Mouse (Mus musculus) embryo, embryonic 11.5 days (tissue): ENCODE measurements at regions not wholly inside any gene's neighbourhood (a gene's known extent, or its start where the extent isn't known, plus 50 kb on each side); places are given as distances from the start of the nearest gene placed in this dataset.

Source experiments
- DNase-seq: peaks from one replicate; pipeline ENCODE4 v3.0.0-alpha.2; 2012; ENCODE audit warnings: low read depth, low spot score

DNA sequence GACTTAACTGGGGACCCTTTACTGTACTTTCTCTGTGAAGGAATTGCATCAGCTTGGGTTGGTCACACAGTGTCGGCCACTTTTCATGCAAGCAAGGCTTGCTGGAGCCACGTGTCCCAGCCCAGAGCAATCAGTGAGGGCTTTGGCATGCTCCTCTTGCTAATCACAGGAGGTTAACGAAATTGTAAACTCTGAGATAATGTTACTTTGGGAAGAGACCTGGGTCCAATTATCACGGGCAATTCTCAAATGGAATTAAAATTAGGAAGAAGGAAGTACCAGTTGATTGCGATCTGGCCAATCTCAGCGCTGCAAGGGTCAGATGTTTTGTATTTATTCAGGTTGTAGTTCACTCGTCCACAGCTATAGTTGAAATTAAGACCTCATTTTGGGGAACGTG is 153.2 kb downstream of the Dusp6 start:
- no peak for DNase-seq

- DNase-seq: no peak
Measured at GRCm38 (mm10) chr10:99416896-99417479, 154.0 kb downstream of the Dusp6 start.

- DNase-seq: no peak
Measured at GRCm38 (mm10) chr10:99417591-99417990, 154.6 kb downstream of the Dusp6 start.

- no peak for DNase-seq
Measured at GRCm38 (mm10) chr10:99418497-99418896, 155.5 kb downstream of the Dusp6 start.

DNA sequence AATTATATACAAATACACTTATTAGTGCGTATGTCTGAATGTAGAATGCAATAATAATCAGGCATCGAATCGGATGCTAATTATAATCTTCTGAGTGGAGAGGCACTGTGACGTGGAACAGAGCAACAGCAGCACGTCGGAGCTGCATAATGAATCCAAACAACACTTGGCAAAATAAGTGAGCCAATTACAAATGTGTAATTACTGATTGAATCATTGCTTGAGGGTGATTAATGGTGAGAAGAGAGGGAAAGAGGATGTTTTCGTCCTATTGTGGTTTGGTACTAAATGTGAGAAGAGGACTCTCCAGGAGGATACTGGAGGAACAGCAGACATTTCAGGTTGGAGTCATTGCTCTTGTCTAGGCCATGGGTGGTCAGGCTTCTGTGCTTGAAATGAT is 156.5 kb downstream of the Dusp6 start:
- no peak for DNase-seq

GRCm38 (mm10) chr10:99423406-99423805 is 160.4 kb downstream of the Dusp6 start:
- DNase-seq: no peak

DNA sequence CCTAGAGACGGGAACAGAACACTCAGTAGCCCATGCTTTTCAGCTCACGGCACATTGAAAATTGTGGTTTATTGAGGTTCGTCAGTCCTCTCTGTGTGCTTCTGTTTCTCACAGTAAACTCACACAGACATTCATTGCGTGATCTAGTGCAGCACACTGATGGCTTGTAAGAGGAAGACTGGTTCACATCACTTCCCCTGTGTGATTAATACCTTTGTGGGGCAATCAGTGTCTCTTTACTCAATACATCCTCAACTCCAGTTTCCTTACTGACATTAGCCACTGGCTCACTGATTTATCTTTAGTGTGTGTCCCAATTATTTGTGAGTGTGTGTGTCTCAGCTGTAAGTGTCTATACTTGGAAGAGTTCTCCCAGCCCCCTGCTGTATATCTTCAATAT is 162.2 kb downstream of the Dusp6 start:
- DNase-seq: no peak

- DNase-seq: no peak
Measured at GRCm38 (mm10) chr10:99430175-99430574, 167.1 kb downstream of the Dusp6 start.

DNA sequence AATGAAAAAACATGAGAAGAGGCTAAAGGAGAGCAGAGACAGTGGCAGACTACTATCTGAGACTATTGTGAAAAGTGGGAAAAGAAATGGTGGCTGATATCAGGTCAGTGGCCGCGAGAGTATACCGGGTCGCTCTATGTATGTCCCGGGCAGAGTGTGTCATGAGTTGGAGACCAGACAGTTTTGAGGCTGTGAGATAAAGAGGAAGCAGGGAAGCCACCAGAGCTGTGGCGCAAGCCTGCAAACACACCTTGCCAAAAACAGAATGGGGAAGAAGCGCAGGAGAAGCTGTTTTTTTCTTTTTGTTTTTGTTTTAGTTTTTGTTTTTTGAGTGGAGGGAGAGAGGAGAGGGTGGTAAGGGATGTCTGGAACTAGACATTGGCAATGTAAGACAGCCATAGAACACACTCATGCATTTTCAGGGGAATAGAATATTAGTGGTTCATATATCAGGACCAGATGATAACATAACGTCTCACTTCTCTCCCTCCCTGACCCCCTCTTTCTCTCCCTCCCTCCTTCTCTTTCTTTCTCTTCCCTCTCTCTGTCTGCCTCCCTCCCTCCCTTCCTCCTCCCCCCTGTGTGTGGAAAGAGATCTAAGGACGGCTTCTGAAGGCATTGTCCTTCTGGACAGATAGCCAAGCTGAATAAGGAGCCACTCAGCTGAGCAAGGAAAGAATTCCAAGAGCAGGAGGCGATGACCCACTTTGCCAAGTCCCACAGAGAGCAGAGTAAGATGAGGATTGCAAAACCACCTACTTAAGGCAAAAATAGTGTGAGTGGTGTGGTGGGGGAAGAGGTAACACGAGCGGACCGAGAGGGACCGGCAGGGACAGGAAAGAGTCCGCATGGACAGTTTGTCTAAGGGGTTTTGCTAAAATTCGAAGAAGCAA is 167.9 kb downstream of the Dusp6 start:
- DNase-seq: no peak

DNA sequence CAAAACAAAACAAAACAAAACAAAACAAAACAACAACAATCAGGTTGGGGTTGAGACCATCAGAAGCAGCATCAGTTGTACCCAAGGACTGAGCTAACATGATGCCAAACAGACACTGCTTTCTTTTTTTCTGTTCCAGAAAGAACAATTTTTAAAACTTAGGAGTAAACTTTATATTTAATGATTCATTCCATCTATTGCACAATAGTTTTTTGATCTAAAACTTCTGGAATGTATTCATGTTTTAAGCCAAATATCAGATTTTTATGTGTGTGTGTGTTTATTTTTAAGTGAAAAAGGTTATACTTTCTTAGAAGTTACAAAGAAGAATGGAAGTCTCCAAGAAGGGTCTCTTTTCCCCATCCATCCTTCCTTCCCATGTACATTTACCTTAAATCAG is 174.0 kb downstream of the Dusp6 start:
- DNase-seq: no peak

DNA sequence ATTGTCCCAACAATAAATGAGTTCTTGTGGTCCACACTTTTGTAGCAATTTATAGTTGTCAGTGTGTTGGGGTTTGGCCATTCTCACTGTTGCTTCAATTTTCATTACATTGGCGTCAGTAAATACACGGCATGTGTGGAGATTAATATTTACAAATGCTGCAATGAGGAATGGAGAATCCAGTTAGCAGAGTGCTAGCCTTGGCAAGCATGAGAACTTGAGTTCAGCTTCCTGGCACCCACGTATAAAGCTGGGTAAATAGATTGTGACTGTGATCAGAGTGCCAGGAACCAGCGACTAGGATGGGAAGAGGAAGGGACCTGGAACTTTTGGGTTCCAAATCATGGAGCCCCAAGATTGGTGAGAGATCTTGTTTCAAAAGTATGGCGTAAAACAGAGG is 177.1 kb downstream of the Dusp6 start:
- DNase-seq: no peak

DNA sequence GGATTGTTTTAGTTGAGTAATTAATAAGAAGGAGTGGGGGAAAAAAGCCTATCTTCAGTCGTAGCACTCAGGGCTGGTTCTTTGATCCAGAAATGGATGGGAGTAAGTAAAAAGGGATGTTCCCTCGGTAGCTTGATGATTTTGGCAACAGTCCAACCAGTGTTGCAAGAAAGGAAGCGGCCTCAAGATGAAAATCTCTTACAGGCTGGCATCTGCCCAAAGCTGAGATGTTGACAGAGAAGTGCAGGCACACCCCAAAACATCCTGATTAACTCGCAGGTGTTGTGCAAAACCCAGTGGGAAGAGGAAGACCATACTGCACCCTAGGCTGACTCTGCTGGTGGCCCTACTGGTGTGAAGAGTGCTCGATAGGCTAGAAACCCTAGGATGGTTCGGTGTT is 178.0 kb downstream of the Dusp6 start:
- DNase-seq: no peak

GRCm38 (mm10) chr10:99441931-99442330 is 178.9 kb downstream of the Dusp6 start:
- no peak for DNase-seq

- no peak for DNase-seq
Measured at GRCm38 (mm10) chr10:99443453-99444170, 180.6 kb downstream of the Dusp6 start.

DNA sequence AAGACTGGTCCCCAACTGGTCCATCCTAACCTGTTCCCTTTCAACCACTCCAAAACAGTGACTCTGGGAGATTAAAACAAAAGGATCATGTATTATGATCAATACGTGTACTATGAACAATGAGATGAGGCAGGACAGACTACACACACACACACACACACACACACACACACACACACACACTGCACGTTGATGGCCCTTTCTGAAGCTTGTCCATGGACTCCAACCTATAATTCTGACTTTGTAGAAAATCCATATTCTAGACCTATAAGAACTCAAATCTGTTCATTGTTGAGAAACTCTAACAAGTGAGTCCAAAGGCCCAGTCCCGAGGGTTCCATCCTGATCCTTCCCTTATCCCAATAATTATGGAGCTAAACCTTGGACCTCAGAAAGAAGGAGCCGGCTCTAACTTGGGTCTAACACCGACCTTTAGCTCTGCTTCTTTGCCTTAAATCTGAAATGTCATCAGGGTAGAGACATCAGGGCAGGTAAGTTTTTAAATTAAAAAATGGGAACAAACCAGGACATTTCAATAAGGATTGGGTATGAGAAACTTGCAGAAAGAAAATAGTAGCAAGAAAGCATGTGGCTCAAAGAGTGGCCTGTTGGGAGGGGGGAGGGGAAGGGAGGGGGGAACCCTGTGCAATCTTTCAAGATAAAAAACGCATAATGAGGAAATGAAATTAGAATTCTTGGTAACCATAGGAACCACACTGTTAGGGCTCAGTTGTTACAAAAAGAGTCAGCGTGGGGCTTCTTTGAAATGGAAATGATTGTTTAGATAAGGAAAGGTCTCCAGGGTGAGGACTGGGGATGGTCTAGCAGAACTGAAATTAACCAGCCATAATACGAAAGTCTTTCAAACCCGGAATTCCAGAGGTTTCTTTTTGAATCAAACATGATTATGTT is 187.9 kb downstream of the Dusp6 start:
- no peak for DNase-seq

- DNase-seq: no peak
Measured at GRCm38 (mm10) chr10:99451639-99452417, 188.8 kb downstream of the Dusp6 start.

DNA sequence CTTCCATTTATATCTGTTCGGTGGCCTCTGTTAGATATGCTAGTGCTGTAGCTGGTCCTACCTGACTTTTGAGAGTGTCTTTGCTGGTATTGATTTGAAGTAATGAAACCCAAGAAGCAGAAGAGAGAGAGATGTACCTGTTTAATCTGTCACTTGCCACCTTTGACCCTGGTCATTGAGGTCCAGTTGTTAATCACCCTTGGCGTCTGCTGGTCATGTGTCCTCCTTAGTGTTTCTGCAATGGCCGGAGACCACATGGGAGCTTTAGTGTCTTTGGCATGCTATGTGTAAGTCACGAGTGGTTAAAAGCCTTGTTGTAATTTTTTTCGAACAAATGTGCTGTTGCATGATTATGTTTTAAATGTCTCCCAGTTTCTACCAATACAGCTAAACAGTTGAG is 193.1 kb downstream of the Dusp6 start:
- no peak for DNase-seq

- DNase-seq: no peak
Measured at GRCm38 (mm10) chr10:99458047-99458446, 195.0 kb downstream of the Dusp6 start.

GRCm38 (mm10) chr10:99459171-99459660 is 196.2 kb downstream of the Dusp6 start:
- DNase-seq: no peak

DNA sequence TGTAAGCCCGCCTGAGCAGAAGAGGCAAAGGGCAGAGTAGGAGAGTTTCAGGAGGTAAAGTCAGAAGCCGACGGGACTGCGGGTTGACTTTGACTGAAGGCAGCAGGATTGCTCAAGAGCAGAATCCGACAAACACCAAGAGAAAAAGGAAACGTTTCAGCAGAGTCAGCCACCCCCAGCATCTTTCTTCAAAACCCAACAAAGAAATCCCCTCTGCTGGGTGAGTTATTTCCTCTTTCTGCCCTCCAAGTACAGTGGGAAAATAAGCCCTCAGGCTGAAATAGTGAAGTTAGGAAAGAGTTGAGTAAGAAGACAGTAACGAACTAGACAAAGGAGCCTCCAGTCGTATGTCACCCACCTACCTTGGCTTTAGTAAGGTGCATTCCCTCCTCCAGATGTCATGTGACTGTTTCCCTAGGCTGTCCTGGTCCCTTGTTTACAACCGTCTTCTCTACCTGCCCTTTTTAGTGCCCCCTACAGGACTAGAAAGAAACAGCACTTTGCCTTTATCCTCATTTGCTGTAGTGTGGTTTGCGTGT is 196.9 kb downstream of the Dusp6 start:
- DNase-seq: no peak
